Mouse (Mus musculus) adrenal gland (tissue): ENCODE data around the gene Serinc4.

Source experiments
- intact Hi-C: fragments of 180-260 bp; cut with DNase I; formaldehyde crosslinking; loops from one replicate; pipeline ENCODE4 v1.15.1; 2025
- microRNA-seq, 2 experiments: library from miRNA; unstranded; fragments of <30 nt; microRNA quantifications; one replicate each; pipeline ENCODE4; 2019

Serinc4 gene

DNA sequence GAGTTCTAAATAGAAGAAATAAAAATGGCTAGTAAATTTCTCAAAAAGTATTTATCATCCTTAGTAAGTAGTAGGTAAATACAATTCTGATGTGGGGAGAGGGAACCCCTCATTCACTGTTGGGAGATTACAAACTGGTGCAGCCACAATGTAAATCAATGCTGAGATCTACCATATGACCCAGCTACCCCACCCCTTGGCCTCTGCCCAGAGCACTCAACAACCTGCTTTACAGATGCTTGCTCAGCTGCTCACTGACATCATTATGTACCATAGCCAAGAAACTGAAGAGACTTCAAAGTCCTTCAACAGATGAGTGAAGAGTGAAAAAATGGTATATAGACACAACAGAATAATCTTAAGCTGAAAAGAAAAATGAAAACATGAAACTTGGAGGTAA is 53.3 kb downstream of the Serinc4 start:
- intact Hi-C loops, result no loop called here

DNA sequence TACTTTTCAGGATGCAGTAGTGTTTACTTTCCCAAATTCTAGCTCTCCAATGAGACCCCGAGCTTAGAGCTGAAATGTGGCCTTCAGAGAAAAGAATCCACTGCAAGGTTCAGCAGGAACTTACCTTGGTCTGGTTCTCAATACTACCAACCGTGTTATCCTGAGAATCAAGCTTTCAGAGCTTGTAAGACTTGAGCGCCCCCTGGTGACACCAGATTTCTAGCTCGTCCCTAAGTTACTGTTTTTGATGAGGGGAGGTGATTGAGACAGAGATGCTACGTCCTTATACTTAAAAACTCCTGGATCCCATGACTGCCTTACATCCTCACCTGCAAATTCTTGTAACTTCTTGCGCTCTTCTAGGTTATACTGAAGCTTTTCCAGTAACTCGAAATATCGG is 60.0 kb downstream of the Serinc4 start:
- intact Hi-C loops, result loop anchor here (10.0 kb wide), 2 partner anchors 72 to 182 kb away; no protein-coding TSS in a partner anchor

Small RNA genes lying within 50 kb of the gene (microRNA-seq; reads per million reads assigned to microRNA genes)
- gene Gm22953, result 0 reads per million in 2 experiments
